Mouse (Mus musculus): ENCODE measurements around the gene Dcaf12l2.

The Dcaf12l2 gene

DNA sequence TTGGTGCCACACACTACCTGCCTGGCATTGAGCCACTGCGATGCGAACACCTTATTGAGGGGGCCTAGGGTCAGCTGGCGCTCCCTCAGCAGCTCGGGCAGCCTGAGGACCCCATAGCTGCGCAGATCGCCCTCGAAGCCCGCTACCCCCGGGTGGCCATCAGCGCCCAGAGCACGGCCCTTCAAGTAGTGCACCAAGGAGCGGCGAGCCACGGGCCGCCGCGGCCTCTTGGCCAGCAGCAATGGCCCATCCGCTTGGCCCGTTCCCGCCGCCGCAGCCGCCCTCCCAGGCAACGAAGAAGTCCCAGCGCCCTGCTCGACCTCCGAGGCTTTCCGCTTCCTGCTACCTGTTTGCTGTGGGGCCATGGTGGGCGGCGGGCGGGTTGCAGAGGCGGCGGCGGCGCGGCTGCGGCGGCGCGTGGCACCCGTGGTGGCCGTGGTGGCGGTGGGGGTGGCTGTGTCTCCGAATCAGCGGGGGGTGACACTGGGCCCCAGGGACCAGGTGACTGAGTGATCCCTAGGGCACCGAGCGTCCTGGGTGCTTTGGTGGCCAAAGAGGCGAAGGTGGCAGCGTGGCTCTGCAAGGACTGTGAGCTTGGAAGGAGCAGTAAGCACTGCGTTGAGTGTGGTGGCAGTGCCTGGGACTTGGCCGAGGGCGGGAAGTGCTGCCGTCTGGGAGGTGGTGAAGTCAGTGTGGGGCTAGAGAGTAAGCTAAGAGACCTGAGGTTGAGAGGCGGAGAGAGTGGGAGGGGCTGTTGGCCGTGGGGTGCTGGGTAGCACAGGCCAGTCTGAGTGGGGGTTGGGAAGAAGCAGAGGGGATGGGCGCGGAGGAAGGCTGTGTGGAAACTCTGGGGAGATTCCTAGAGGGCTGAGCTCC lies at the start of gene Dcaf12l2:
Gene Dcaf12l2 (minus strand): TSS at position 697 of the 876 bp plus-strand sequence.
- peak; percentile 15; the same call in 1 of the 2 replicates for ATAC-seq (ENCODE audit: insufficient number of reproducible peaks, low FRiP score, low TSS enrichment)

DNA sequence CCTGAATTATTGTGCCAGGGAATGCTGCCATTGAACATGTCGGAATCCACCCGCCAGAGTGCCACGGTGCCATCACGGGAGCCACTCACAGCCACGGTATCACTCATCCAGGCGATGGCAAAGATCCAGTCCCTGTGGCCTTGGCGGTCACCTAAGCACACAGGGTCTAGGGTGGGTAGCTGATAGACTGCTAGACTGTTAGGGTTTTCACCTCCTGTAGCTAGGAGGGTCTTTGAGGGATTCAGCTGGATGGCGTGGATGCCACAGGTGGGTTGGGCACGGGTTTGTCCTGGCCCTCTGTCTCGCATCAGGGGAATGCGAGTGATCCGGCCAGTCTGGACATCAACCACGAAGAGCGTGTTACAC lies 879 bp downstream of the Dcaf12l2 start:
- ATAC-seq (ENCODE audit: insufficient number of reproducible peaks, low FRiP score, low TSS enrichment) = no peak
